Mouse (Mus musculus): ENCODE measurements around the gene Gm45021. TPM values are rescaled to one million over a fixed set of nuclear protein-coding genes. Genes with fewer than 3 reads are reported as not detected.

Gm45021 gene
- total and polyA plus RNA-seq, 3 experiments, result not detected

DNA sequence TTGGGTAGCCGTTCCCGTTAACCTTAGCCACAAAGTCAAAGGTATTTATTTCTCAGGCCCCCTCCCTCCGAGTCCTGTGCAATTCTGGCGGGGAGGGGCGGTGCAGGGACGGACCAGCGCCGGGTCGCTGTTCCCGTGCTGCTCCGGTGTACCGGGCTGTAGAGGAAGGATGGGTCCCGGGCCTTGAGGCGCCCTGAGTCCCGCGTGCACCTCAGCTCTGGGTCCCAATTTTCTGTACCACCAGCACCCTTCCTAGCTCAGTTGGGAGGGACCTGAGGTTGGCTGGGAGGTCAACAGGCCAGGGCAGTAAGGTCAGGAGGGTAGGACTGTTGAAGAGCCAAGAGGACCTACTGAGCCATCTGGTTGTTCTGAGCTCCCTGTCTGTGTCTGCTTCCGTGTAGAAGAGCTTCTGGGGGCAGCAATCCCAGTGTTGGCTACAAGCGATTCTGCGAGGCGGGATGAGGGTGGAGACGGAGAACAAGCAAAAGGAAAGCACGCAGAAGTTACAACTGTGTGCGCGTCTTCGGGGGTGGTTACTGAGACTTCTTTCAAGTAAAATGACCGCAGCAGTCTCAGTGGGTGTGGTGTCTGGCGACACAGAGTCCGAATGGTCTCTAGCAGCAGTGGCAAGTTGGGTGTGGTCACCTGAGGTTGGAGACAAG, 12.8 kb downstream of the Gm45021 start:
- dilution Hi-C loops (cut with MboI; ENCODE audit: extremely low pct_ligation_motif_present, extremely low pct_unique_long_range_greater_than_20kb, low sequenced_read_pairs) (no loop called here), in situ Hi-C loops (cut with MboI; ENCODE audit: low pct_ligation_motif_present, low pct_unique_long_range_greater_than_20kb, low sequenced_read_pairs) (no loop called here)
- Histone ChIP-seq H3K9me3 (replicated peaks; ENCODE audit: low read length) (no peaks in the 10 kb centered on the region), H3K9ac (ENCODE audit: insufficient read depth, low read depth) (peak overlapping the region; percentile 33), H3K4me3 (replicated peaks in 1 of 3; ENCODE audit: low read depth in 2 of 3, low read length in 2 of 3, poor library complexity in 1 of 3) (peak overlapping the region; percentile 74 to 86 (median 82)), H3K36me3 (replicated peaks in 1 of 2; ENCODE audit: control insufficient read depth in 1 of 2, insufficient read depth in 1 of 2, low read length in 1 of 2) (peaks cover 14 to 35% of the 10 kb centered on the region in 2 experiments), H3K4me1 (ENCODE audit: control insufficient read depth in 1 of 2, insufficient read depth in 2 of 2) (peaks cover 4 to 31% of the 10 kb centered on the region in 2 experiments; a peak in 3 of 4 replicates), H3K27me3 (replicated peaks) (no peaks in the 10 kb centered on the region), H3K79me2 (replicated peaks; ENCODE audit: control insufficient read depth, extremely low read depth, insufficient read depth, poor library complexity, severe bottlenecking) (0 out of 2 replicates have a peak, but pooled peaks cover 3% of the 10 kb centered on the region), H3K4me2 (ENCODE audit: insufficient read depth, low read depth, poor library complexity, severe bottlenecking) (peak overlapping the region; percentile 73), H3K27ac (ENCODE audit: insufficient read depth, low read depth) (peak overlapping the region; percentile 2; the same call in 1 of the 2 replicates)
- DNase-seq (ENCODE audit: extremely low read depth), result no peak
- TF ChIP-seq POLR2A (IDR thresholded peaks at IDR 0.05; ENCODE audit: low read depth, low read length) (peak; percentile 67; the same call in 1 of the 2 replicates), MAZ (IDR thresholded peaks at IDR 0.05; ENCODE audit: low read depth, low read length) (0 out of 2 replicates have a peak, but pooled peaks have one; percentile 26), NELFE (IDR thresholded peaks at IDR 0.05; ENCODE audit: low read depth, low read length) (no peak), ZNF384 (IDR thresholded peaks at IDR 0.05; ENCODE audit: low read depth, low read length) (no peak), SIN3A (IDR thresholded peaks at IDR 0.05; ENCODE audit: low read length) (peak; percentile 79), ZMIZ1 (IDR thresholded peaks at IDR 0.05; ENCODE audit: low read depth, low read length) (no peak), MAFK (IDR thresholded peaks at IDR 0.05; ENCODE audit: insufficient replicate concordance, low read length) (no peak), JUN (IDR thresholded peaks at IDR 0.05; ENCODE audit: insufficient read depth, low read depth, low read length) (no peak), PAX5 (IDR thresholded peaks at IDR 0.05; ENCODE audit: low read length) (no peak), POLR2AphosphoS2 (IDR thresholded peaks at IDR 0.05; ENCODE audit: low read depth, low read length) (0 out of 2 replicates have a peak, but pooled peaks have one; percentile 6), IRF4 (IDR thresholded peaks at IDR 0.05; ENCODE audit: low read depth, low read length) (no peak), MXI1 (IDR thresholded peaks at IDR 0.05; ENCODE audit: low read depth, low read length) (peak; percentile 27; the same call in 1 of the 2 replicates), UBTF (IDR thresholded peaks at IDR 0.05; ENCODE audit: low read depth, low read length) (peak; percentile 71; the same call in 1 of the 2 replicates), MAX (IDR thresholded peaks at IDR 0.05; ENCODE audit: low read length) (no peak; the same call in 1 of the 2 replicates), KAT2A (IDR thresholded peaks at IDR 0.05; ENCODE audit: insufficient replicate concordance, low read length) (no peak), GABPA (IDR thresholded peaks at IDR 0.05; ENCODE audit: insufficient replicate concordance, low read depth, low read length) (no peak), CHD1 (IDR thresholded peaks at IDR 0.05; ENCODE audit: low read depth, low read length) (no peak), RAD21 (IDR thresholded peaks at IDR 0.05; ENCODE audit: low read depth, low read length) (no peak), NRF1 (IDR thresholded peaks at IDR 0.05; ENCODE audit: low read depth, low read length) (no peak), CHD2 (IDR thresholded peaks at IDR 0.05; ENCODE audit: low read length) (no peak; the same call in 1 of the 2 replicates)

DNA sequence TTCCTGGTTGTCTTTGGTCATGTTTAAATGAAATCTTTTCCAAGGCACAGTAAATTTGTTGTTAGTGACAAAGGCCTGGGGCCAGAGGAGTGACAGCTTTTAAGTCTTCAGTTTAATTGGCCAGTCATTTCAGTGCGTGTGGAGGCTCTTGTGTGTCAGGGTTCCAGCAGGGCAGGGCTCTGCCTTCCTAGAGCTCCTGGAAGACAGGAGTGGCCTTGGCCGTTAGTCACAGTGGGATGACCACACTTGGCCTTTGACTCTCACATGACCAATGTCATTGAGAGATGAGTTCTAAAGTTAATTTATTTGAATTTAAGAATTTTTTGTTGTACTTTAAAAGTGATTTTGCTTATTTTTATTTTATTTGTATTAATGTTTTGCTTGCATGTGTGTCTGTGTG, 18.7 kb downstream of the Gm45021 start:
- TF ChIP-seq UBTF (IDR thresholded peaks at IDR 0.05; ENCODE audit: low read depth, low read length) (no peak), SMC3 (IDR thresholded peaks at IDR 0.05; ENCODE audit: low read depth, low read length) (no peak), POLR2AphosphoS2 (IDR thresholded peaks at IDR 0.05; ENCODE audit: low read depth, low read length) (no peak), GABPA (IDR thresholded peaks at IDR 0.05; ENCODE audit: insufficient replicate concordance, low read depth, low read length) (no peak), ZNF384 (IDR thresholded peaks at IDR 0.05; ENCODE audit: low read depth, low read length) (no peak), TBP (conservative IDR thresholded peaks at IDR 0.05; ENCODE audit: low read depth, low read length) (no peak)
- no peak overlapping the region for H3K4me2 ChIP-seq (ENCODE audit: insufficient read depth, low read depth, poor library complexity, severe bottlenecking)
- in situ Hi-C loops (cut with MboI; ENCODE audit: low pct_ligation_motif_present, low pct_unique_long_range_greater_than_20kb, low sequenced_read_pairs), result no loop called here
- no peaks in the 10 kb centered on the region for H3K9me3 ChIP-seq (replicated peaks; ENCODE audit: low read length)
- no peak for DNase-seq (ENCODE audit: extremely low read depth)
- peaks cover 0 to 9% of the 10 kb centered on the region in 2 experiments; a peak in 1 of 4 replicates for H3K4me1 ChIP-seq (ENCODE audit: control insufficient read depth in 1 of 2, insufficient read depth in 2 of 2)
- H3K4me3 ChIP-seq (replicated peaks in 1 of 3; ENCODE audit: low read depth in 2 of 3, low read length in 2 of 3, poor library complexity in 1 of 3), result no peak overlapping the region
- no peaks in the 10 kb centered on the region for H3K27me3 ChIP-seq (replicated peaks)
- H3K27ac ChIP-seq (ENCODE audit: insufficient read depth, low read depth), result no peak overlapping the region
- dilution Hi-C loops (cut with MboI; ENCODE audit: extremely low pct_ligation_motif_present, extremely low pct_unique_long_range_greater_than_20kb, low sequenced_read_pairs), result no loop called here
- H3K79me2 ChIP-seq (replicated peaks; ENCODE audit: control insufficient read depth, extremely low read depth, insufficient read depth, poor library complexity, severe bottlenecking), result no peaks in the 10 kb centered on the region
- H3K36me3 ChIP-seq (replicated peaks in 1 of 2; ENCODE audit: control insufficient read depth in 1 of 2, insufficient read depth in 1 of 2, low read length in 1 of 2), result peaks cover 5 to 45% of the 10 kb centered on the region in 2 experiments
- H3K9ac ChIP-seq (ENCODE audit: insufficient read depth, low read depth), result no peak overlapping the region
